Mouse (Mus musculus) cerebral cortex, adult 2 months (tissue): ENCODE data around the gene Slc45a3.

Experiments used
- WGBS: fragments of 180-500 bp; shearing (Covaris S2); methylation state at CpG from one replicate; pipeline ENCODE4 v1.1.7; 2018; 5-methylcytosine and 5-hydroxymethylcytosine counted together

Slc45a3 gene

DNA sequence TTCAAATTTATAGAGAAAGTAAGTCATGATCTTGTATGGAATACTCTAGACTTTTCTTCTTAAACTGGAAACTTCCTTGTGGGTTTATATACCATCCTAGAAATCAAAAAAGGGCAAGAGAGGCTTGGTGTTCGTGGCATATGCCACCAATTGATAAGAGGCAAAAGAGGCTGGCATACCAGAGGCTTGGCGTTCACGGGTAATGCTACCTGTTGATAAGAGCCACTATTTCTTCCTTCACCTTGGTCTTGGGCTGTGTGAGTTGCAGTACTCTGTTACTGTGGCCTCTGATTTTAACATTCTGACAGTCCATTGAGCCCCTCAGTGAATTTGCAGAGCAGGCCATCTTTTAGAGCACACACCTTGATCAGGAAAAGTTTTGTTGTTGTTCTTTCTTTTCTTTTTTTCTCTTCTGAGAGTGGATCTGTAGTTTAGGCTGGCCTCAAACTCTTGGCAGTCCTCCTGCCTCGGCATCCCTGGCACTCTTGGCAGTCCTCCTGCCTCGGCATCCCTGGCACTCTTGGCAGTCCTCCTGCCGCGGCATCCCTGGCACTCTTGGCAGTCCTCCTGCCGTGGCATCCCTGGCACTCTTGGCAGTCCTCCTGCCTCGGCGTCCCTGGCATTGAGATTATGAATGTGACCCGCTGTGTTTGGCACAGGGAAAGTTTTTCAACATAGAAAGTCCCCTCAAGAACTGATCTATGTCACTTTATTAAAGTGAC is 64.3 kb downstream of the Slc45a3 start:
- 54% methylated on average over 11 of the region's 11 CpGs for WGBS

DNA sequence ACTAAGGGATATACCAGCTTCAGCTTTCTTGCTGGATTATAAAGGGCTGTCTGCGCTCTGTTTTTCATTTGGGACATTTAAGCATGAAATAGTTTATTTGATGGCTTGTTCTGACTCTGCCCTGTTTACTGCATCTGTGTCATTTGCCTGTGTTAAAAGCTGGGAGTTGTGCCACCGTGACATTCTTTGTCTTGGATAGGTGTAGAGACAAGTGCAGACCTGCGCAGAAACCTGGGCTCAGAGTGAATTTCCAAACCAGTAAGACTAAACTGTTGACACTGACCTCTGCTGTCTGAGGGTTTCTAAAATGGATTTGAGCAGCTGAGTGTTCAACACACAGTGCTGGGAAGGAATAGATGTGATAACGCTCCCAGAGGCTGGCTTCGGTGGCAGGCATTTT is 65.2 kb downstream of the Slc45a3 start:
- WGBS: 85% methylated on average over 5 of the region's 5 CpGs

DNA sequence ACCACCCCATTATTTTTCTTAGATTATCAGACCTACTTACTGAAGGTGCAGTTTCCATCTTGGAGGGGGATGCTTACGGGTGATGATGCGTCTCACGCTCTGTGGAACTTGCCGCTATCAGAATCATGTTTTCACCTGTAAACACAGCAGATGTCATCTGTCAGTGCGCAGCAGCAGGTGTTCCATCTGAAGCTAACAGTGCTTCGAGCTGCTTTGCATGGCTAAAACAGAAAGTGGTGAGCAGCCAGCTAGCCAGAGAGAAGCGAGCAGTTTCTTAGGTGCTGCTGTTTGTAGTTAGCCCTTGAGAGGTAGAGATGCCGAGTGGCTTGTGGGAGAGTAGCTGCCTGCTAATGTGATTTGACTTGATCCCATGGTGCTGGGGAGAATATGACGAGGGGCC is 65.6 kb downstream of the Slc45a3 start:
- 82% methylated on average over 9 of the region's 9 CpGs for WGBS

DNA sequence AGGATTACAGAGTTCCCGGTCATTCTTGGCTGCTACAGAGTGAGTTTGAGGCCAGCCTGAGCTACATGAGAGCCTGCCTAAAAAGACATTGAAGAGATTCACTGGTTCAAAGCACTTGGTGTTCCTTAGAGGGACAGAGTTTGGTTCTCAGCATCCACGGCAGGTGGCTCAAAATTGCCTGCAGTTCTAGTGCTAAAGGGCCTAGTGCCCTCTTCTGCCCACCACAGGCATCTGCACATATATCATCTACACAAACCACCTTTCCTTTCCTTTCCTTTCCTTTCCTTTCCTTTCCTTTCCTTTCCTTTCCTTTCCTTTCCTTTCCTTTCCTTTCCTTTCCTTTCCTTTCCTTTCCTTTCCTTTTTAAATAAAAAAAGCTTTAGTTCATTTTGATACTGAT is 67.8 kb downstream of the Slc45a3 start:
- WGBS: 79% methylated on average over 2 of the region's 2 CpGs

DNA sequence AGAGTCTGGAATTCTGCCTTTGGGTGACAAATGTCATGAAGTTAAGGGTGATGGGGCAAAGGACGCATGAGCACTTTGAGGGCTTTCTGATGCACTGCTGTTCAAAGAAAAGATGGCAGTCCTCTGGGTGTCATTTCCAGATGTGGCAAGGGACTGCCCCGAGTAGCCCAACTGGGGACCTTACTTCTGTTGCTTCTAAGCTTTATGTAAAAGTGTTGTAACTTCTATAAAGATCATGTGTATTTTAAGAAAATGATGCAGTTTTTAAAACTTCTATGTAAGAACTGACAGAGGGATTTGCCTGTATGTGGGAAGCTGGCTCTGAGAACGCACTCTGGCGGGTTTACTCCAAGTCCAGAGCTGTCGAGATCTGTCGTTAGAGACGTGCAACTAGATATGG is 69.4 kb downstream of the Slc45a3 start:
- WGBS: 53% methylated on average over 7 of the region's 7 CpGs
